In genomic region chr8:90346880-90347535, GRCm38 (mm10) we compare ENCODE assay signal across 9 mouse cellular contexts. TPM values are rescaled to one million over a fixed set of nuclear protein-coding genes. Genes with fewer than 3 reads are reported as not detected.
DNase-seq lines count a peak whose midpoint lies in the region; ATAC-seq and TF ChIP-seq lines count a peak whose summit lies in the region.
"Had no signal": no experiment of that assay in that cellular context is flagged by ENCODE, and none has a peak within 500 bp of the region (broad histone marks: within the 10 kb centered on the region; RNA-seq: fewer than 3 reads in every experiment).

No protein-coding gene starts in this region.

- H3K9me3 ChIP-seq in E14TG2a.4 (ENCODE audit: low read length): no peaks in the 10 kb centered on the region
- H3K9me3 ChIP-seq in ES-E14 (ENCODE audit: control insufficient read depth, insufficient read depth, low read depth, low read length): no peaks in the 10 kb centered on the region
- H3K9me3 ChIP-seq in heart, embryonic 16.5 days (replicated peaks; ENCODE audit: control insufficient read depth, low read length): no peaks in the 10 kb centered on the region
- no peaks in the 10 kb centered on the region for H3K9me3 ChIP-seq in liver, embryonic 15.5 days (replicated peaks)
- H3K9me3 ChIP-seq: megakaryocyte, embryonic 14.5 days had no signal

- 3% methylated on average over 21 of the region's 21 CpGs for WGBS in heart, embryonic 16.5 days
- 4% methylated on average over 21 of the region's 21 CpGs for WGBS in liver, embryonic 15.5 days (ENCODE audit: insufficient replicate concordance)

- H3K9ac ChIP-seq in ES-E14 (ENCODE audit: insufficient read depth, low read depth, low read length, poor library complexity, severe bottlenecking): peak overlapping the region; percentile 57; the same call in 1 of the 2 replicates
- peak overlapping the region; percentile 96 for H3K9ac ChIP-seq in heart, embryonic 16.5 days (ENCODE audit: low read length)
- H3K9ac ChIP-seq in liver, embryonic 15.5 days: no peak overlapping the region

- intact Hi-C loops in left cerebral cortex, postnatal 10 days (cut with DNase I): loop anchor here (5.0 to 10.0 kb wide), 4 partner anchors 148 to 492 kb away; no protein-coding TSS in a partner anchor

- ATAC-seq in heart, embryonic 16.5 days (replicated peaks; ENCODE audit: extremely low read depth, insufficient read depth, low FRiP score): no peak
- ATAC-seq in liver, embryonic 15.5 days (ENCODE audit: insufficient read depth): no peak
- no peak for ATAC-seq in erythroblast, adult 5-6 weeks (replicated peaks; ENCODE audit: low FRiP score, poor library complexity, severe bottlenecking)

- TF ChIP-seq CTCF in E14TG2a.4 (conservative IDR thresholded peaks at IDR 0.05; ENCODE audit: low read length): no peak

- no peaks in the 10 kb centered on the region for H3K36me3 ChIP-seq in E14TG2a.4 (ENCODE audit: insufficient read depth, low read length)
- H3K36me3 ChIP-seq in ES-E14 (ENCODE audit: control insufficient read depth, insufficient read depth, low read length, poor library complexity, severe bottlenecking): no peaks in the 10 kb centered on the region
- no peaks in the 10 kb centered on the region for H3K36me3 ChIP-seq in heart, embryonic 16.5 days (ENCODE audit: control insufficient read depth, insufficient read depth)
- H3K36me3 ChIP-seq in liver, embryonic 15.5 days (replicated peaks): no peaks in the 10 kb centered on the region

- DNase-seq in ES-E14 (ENCODE audit: low read depth, low spot score): no peak
- DNase-seq in right cerebral cortex, postnatal 36 days (ENCODE audit: low spot score in 2 of 2): no peak
- DNase-seq in left cerebral cortex, postnatal 10 days (ENCODE audit: extremely low spot score in 1 of 2, low spot score in 2 of 2): no peak
- no peak for DNase-seq in urinary bladder, adult 18-20 months (ENCODE audit: low spot score in 2 of 2)

- in situ Hi-C loops in ES-E14 (cut with MboI; ENCODE audit: low sequenced_read_pairs in 2 of 2, unreplicated experiment in 2 of 2): no loop called here

- peak overlapping the region; percentile 85 for H3K4me2 ChIP-seq in heart, embryonic 16.5 days (ENCODE audit: low read depth, low read length)
- peak overlapping the region; percentile 67 for H3K4me2 ChIP-seq in liver, embryonic 15.5 days

- H3K4me1 ChIP-seq in E14TG2a.4 (replicated peaks; ENCODE audit: low read depth, low read length) (peaks cover 24% of the 10 kb centered on the region), ES-E14 (ENCODE audit: control insufficient read depth in 2 of 2, insufficient read depth in 2 of 2, low read length in 2 of 2, poor library complexity in 1 of 2) (peaks cover 0 to 4% of the 10 kb centered on the region in 2 experiments; a peak in 1 of 4 replicates)
- peaks cover 16% of the 10 kb centered on the region for H3K4me1 ChIP-seq in heart, embryonic 16.5 days (ENCODE audit: control insufficient read depth, insufficient read depth, low read length)
- H3K4me1 ChIP-seq in liver, embryonic 15.5 days (replicated peaks): 0 out of 2 replicates have a peak, but pooled peaks cover 8% of the 10 kb centered on the region
- H3K4me1 ChIP-seq: megakaryocyte, embryonic 14.5 days had no signal

- peaks cover 44% of the 10 kb centered on the region for H3K27me3 ChIP-seq in E14TG2a.4 (ENCODE audit: insufficient read depth, low read length)
- no peaks in the 10 kb centered on the region for H3K27me3 ChIP-seq in heart, embryonic 16.5 days (ENCODE audit: control insufficient read depth, insufficient read depth, low read length)
- peaks cover 48% of the 10 kb centered on the region for H3K27me3 ChIP-seq in liver, embryonic 15.5 days

- peak overlapping the region; percentile 79 for H3K4me3 ChIP-seq in E14TG2a.4 (replicated peaks; ENCODE audit: low read length)
- H3K4me3 ChIP-seq in ES-E14 (ENCODE audit: insufficient read depth in 1 of 2, low read depth in 1 of 2, low read length in 2 of 2, poor library complexity in 1 of 2, severe bottlenecking in 1 of 2): peak overlapping the region; percentile 78 to 79
- peak overlapping the region; percentile 87 for H3K4me3 ChIP-seq in heart, embryonic 16.5 days (ENCODE audit: low read length)
- peak overlapping the region; percentile 51 for H3K4me3 ChIP-seq in liver, embryonic 15.5 days (replicated peaks)

- H3K27ac ChIP-seq in ES-E14 (ENCODE audit: insufficient read depth, low read depth, low read length, poor library complexity, severe bottlenecking): no peak overlapping the region
- H3K27ac ChIP-seq in heart, embryonic 16.5 days (ENCODE audit: low read length): peak overlapping the region; percentile 92
- H3K27ac ChIP-seq in liver, embryonic 15.5 days (replicated peaks): no peak overlapping the region

TF ChIP-seq in ES-E14, 5 proteins besides CTCF, POLR2A, EP300 and RAD21:
- TF ChIP-seq CHD2 (IDR thresholded peaks at IDR 0.05; ENCODE audit: low read depth, low read length) (no peak), HCFC1 (IDR thresholded peaks at IDR 0.05; ENCODE audit: borderline replicate concordance, insufficient read depth, low read length) (no peak)

RNA-seq across cellular contexts. Expression of gene Tox3, which starts 1.1 kb away (rescaled TPM):
- total RNA-seq in ES-E14 (2012; rRNA removed): 0.67 and 1.3 TPM in 2 replicates
- polyA plus RNA-seq in heart, embryonic 16.5 days (2015; fragmentation: Nextera tagmentation; extraction: Ambion mirVana): 5.6 and 8.9 TPM in 2 replicates
- 0.08 and 0.09 TPM in 2 replicates for polyA plus RNA-seq in liver, embryonic 15.5 days (2015; fragmentation: Nextera tagmentation; extraction: Ambion mirVana)
- total RNA-seq in left cerebral cortex, postnatal 10 days (2021): 10 to 100 TPM; 18.0 to 18.5 TPM
- total RNA-seq in erythroblast, adult 5-6 weeks (2015; ENCODE audit: low replicate concordance): not detected in 2 replicates
- not detected in 2 replicates for total RNA-seq in erythroblast, adult 5-6 weeks (2017; ENCODE audit: low replicate concordance)
